Mouse (Mus musculus): ENCODE results near the gene Trpc4ap. TPM values are rescaled to one million over a fixed set of nuclear protein-coding genes. Genes with fewer than 3 reads are reported as not detected.

Gene Trpc4ap
- total and polyA plus RNA-seq, 3 experiments = 60.4 to 187 (median 161) TPM

DNA sequence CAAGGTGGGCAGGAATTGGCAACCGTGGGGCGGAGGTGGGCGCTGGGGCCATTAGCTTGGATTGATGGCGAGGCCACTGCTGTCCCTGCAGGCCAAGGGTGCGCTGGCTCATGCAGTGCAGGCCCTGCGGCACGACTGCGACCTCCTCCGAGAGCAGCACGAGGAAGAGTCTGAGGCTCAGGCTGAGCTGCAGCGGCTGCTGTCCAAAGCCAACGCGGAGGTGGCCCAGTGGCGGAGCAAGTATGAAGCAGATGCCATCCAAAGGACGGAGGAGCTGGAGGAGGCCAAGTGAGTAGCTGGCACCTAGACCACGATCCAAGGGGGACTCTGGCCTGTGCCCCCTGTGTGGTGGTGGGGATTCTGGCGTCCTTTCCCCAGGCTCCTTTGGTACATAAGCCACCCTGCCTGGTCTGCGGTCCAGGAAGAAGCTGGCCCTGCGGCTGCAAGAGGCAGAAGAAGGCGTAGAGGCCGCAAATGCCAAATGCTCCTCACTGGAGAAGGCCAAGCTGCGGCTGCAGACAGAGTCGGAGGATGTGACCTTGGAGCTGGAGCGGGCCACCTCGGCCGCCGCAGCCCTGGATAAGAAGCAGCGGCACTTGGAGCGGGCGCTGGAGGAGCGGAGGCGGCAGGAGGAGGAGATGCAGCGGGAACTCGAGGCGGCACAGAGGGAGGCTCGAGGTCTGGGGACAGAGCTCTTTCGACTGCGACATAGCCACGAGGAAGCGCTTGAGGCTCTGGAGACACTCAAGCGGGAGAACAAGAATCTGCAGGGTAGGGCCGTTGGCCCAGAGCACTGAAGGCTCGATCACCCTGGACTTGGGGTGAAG, 61.4 kb downstream of the Trpc4ap start:
- no peaks in the 10 kb centered on the region for H3K27me3 ChIP-seq (ENCODE audit: control insufficient read depth in 1 of 2, insufficient read depth in 2 of 2, low read length in 2 of 2)
- no peak for TF ChIP-seq ZKSCAN1 (IDR thresholded peaks at IDR 0.05; ENCODE audit: low read depth, low read length)
- no peaks in the 10 kb centered on the region; the same call in 1 of the 2 replicates for H3K79me2 ChIP-seq (ENCODE audit: control insufficient read depth, insufficient read depth, low read length, poor library complexity)
- H3K27ac ChIP-seq (ENCODE audit: control insufficient read depth, low read depth, low read length) = no peak overlapping the region
- no peaks in the 10 kb centered on the region for H3K9me3 ChIP-seq (replicated peaks; ENCODE audit: insufficient read depth, low read length)
- H3K4me1 ChIP-seq (ENCODE audit: control insufficient read depth in 1 of 2, insufficient read depth in 2 of 2, low read length in 2 of 2) = no peaks in the 10 kb centered on the region
- H3K9ac ChIP-seq (ENCODE audit: control insufficient read depth, low read depth, low read length, poor library complexity, severe bottlenecking) = no peak overlapping the region
- no peak for DNase-seq (ENCODE audit: low read depth, low spot score)
- H3K4me3 ChIP-seq (ENCODE audit: control insufficient read depth in 1 of 2, insufficient read depth in 1 of 2, low read depth in 2 of 2, low read length in 2 of 2) = no peak overlapping the region
- H3K36me3 ChIP-seq (ENCODE audit: control insufficient read depth in 1 of 2, insufficient read depth in 2 of 2, low read length in 2 of 2) = no peaks in the 10 kb centered on the region; a peak in 1 of 4 replicates

- no peaks in the 10 kb centered on the region for H3K27me3 ChIP-seq (ENCODE audit: control insufficient read depth in 1 of 2, insufficient read depth in 2 of 2, low read length in 2 of 2)
- H3K4me1 ChIP-seq (ENCODE audit: control insufficient read depth in 1 of 2, insufficient read depth in 2 of 2, low read length in 2 of 2) = no peaks in the 10 kb centered on the region
- DNase-seq (ENCODE audit: low read depth, low spot score) = no peak
- H3K4me3 ChIP-seq (ENCODE audit: control insufficient read depth in 1 of 2, insufficient read depth in 1 of 2, low read depth in 2 of 2, low read length in 2 of 2) = no peak overlapping the region
- H3K27ac ChIP-seq (ENCODE audit: control insufficient read depth, low read depth, low read length) = no peak overlapping the region
- no peak overlapping the region for H3K9ac ChIP-seq (ENCODE audit: control insufficient read depth, low read depth, low read length, poor library complexity, severe bottlenecking)
- TF ChIP-seq NRF1 (IDR thresholded peaks at IDR 0.05; ENCODE audit: insufficient read depth, low read depth, low read length, poor library complexity, severe bottlenecking) (no peak), TCF12 (IDR thresholded peaks at IDR 0.05; ENCODE audit: low read depth, low read length) (no peak), RAD21 (IDR thresholded peaks at IDR 0.05; ENCODE audit: low read depth, low read length) (no peak)
- no peaks in the 10 kb centered on the region; the same call in 1 of the 2 replicates for H3K79me2 ChIP-seq (ENCODE audit: control insufficient read depth, insufficient read depth, low read length, poor library complexity)
- no peaks in the 10 kb centered on the region for H3K9me3 ChIP-seq (replicated peaks; ENCODE audit: insufficient read depth, low read length)
- H3K36me3 ChIP-seq (ENCODE audit: control insufficient read depth in 1 of 2, insufficient read depth in 2 of 2, low read length in 2 of 2) = no peaks in the 10 kb centered on the region; a peak in 1 of 4 replicates
These were observed 62.0 kb downstream of the Trpc4ap start for GRCm38 (mm10) chr2:155630153-155630552.

DNA sequence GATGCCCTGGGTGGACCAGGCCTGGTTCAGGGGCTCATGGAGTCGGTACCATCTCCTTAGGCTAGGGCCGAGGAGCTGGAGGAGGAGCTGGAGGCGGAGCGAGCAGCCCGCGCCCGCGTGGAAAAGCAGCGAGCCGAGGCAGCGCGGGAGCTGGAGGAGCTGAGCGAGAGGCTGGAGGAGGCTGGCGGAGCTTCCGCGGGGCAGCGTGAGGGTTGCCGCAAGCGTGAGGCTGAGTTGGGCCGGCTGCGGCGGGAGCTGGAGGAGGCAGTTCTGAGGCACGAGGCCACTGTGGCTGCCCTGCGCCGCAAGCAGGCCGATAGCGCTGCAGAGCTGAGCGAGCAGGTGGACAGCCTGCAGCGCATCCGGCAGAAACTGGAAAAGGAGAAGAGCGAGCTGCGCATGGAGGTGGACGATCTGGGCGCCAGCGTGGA, 62.9 kb downstream of the Trpc4ap start:
- H3K9me3 ChIP-seq (replicated peaks; ENCODE audit: insufficient read depth, low read length) = no peaks in the 10 kb centered on the region
- H3K4me1 ChIP-seq (ENCODE audit: control insufficient read depth in 1 of 2, insufficient read depth in 2 of 2, low read length in 2 of 2) = peaks cover 0 to 3% of the 10 kb centered on the region in 2 experiments; a peak in 2 of 4 replicates
- DNase-seq (ENCODE audit: low read depth, low spot score) = peak; percentile 69
- no peaks in the 10 kb centered on the region; the same call in 1 of the 2 replicates for H3K79me2 ChIP-seq (ENCODE audit: control insufficient read depth, insufficient read depth, low read length, poor library complexity)
- peak overlapping the region; percentile 61 to 62 for H3K4me3 ChIP-seq (ENCODE audit: control insufficient read depth in 1 of 2, insufficient read depth in 1 of 2, low read depth in 2 of 2, low read length in 2 of 2)
- H3K36me3 ChIP-seq (ENCODE audit: control insufficient read depth in 1 of 2, insufficient read depth in 2 of 2, low read length in 2 of 2) = peaks cover 0 to 3% of the 10 kb centered on the region in 2 experiments; a peak in 2 of 4 replicates
- H3K27ac ChIP-seq (ENCODE audit: control insufficient read depth, low read depth, low read length) = no peak overlapping the region
- peak overlapping the region; percentile 66 for H3K9ac ChIP-seq (ENCODE audit: control insufficient read depth, low read depth, low read length, poor library complexity, severe bottlenecking)
- H3K27me3 ChIP-seq (ENCODE audit: control insufficient read depth in 1 of 2, insufficient read depth in 2 of 2, low read length in 2 of 2) = no peaks in the 10 kb centered on the region
- no peak for TF ChIP-seq KAT2A (conservative IDR thresholded peaks at IDR 0.05; ENCODE audit: low read depth, low read length)
- TF ChIP-seq MYB (IDR thresholded peaks at IDR 0.05; ENCODE audit: low read depth, low read length) = no peak
- TF ChIP-seq HCFC1 (IDR thresholded peaks at IDR 0.05; ENCODE audit: low read depth, low read length) = no peak
- TF ChIP-seq ELF1 (IDR thresholded peaks at IDR 0.05; ENCODE audit: low read depth, low read length) = no peak
- TF ChIP-seq UBTF (IDR thresholded peaks at IDR 0.05; ENCODE audit: borderline replicate concordance, insufficient read depth, low read depth, low read length) = no peak
- TF ChIP-seq POLR2AphosphoS5 (IDR thresholded peaks at IDR 0.05; ENCODE audit: borderline replicate concordance, low read depth, low read length) = no peak
- peak; percentile 39; the same call in 1 of the 2 replicates for TF ChIP-seq NELFE (IDR thresholded peaks at IDR 0.05; ENCODE audit: low read depth, low read length)
- TF ChIP-seq EP300 (IDR thresholded peaks at IDR 0.05; ENCODE audit: low read depth in 1 of 2, low read length in 2 of 2) = no peak
- TF ChIP-seq ZKSCAN1 (IDR thresholded peaks at IDR 0.05; ENCODE audit: low read depth, low read length) = no peak
- no peak for TF ChIP-seq USF2 (IDR thresholded peaks at IDR 0.05; ENCODE audit: borderline replicate concordance in 1 of 2, insufficient read depth in 1 of 2, low read depth in 1 of 2, low read length in 2 of 2)
- TF ChIP-seq BHLHE40 (IDR thresholded peaks at IDR 0.05; ENCODE audit: borderline replicate concordance, low read depth, low read length) = no peak
- TF ChIP-seq CHD2 (IDR thresholded peaks at IDR 0.05; ENCODE audit: low read length) = no peak
- no peak for TF ChIP-seq RCOR1 (IDR thresholded peaks at IDR 0.05; ENCODE audit: low read depth, low read length)
- no peak for TF ChIP-seq CHD1 (IDR thresholded peaks at IDR 0.05; ENCODE audit: low read depth, low read length)
- no peak for TF ChIP-seq MEF2A (IDR thresholded peaks at IDR 0.05; ENCODE audit: extremely low read depth, insufficient replicate concordance, low read depth, low read length, poor library complexity, severe bottlenecking)
- no peak for TF ChIP-seq POLR2AphosphoS2 (IDR thresholded peaks at IDR 0.05; ENCODE audit: low read length)
- no peak for TF ChIP-seq TBP (IDR thresholded peaks at IDR 0.05; ENCODE audit: low read depth, low read length)
- TF ChIP-seq SIN3A (IDR thresholded peaks at IDR 0.05; ENCODE audit: low read length) = peak; percentile 32; the same call in 1 of the 2 replicates
- no peak for TF ChIP-seq RAD21 (IDR thresholded peaks at IDR 0.05; ENCODE audit: low read depth, low read length)
- TF ChIP-seq E2F4 (IDR thresholded peaks at IDR 0.05; ENCODE audit: borderline replicate concordance, low read depth, low read length) = no peak
- TF ChIP-seq GATA1 (IDR thresholded peaks at IDR 0.05; ENCODE audit: low read depth, low read length) = no peak
